Mouse (Mus musculus): Measurements from ENCODE around the gene Prkra.
A peak's percentile ranks its signal among the peaks of the same experiment; 100 is the strongest.

GRCm38 (mm10) chr2:76655982-76656381 lies 8.2 kb upstream of the Prkra start:
- TF ChIP-seq POLR2A (IDR thresholded peaks at IDR 0.05; ENCODE audit: insufficient read depth, low read length): no peak
- peak; percentile 42 for TF ChIP-seq CTCF (IDR thresholded peaks at IDR 0.05; ENCODE audit: low read depth, low read length)

Data from ES-Bruce4 (cell line).